Mouse (Mus musculus) ES-E14 (cell line): ENCODE measurements around the gene Cryzl1.

Experiments used
- CHD2 ChIP-seq: IDR thresholded peaks from 2 replicates; pipeline ENCODE4 v1.6.1; 2014; ENCODE audit warnings: mild to moderate bottlenecking, low read depth, low read length, inconsistent platforms
- HCFC1 ChIP-seq: IDR thresholded peaks from 2 replicates; pipeline ENCODE4 v1.6.1; 2012; ENCODE audit warnings: low read length, inconsistent platforms, borderline replicate concordance; ENCODE audit not compliant: insufficient read depth
- MAFK ChIP-seq: IDR thresholded peaks from 2 replicates; pipeline ENCODE4 v1.6.1; 2014; ENCODE audit warnings: mild to moderate bottlenecking, low read depth, low read length, inconsistent platforms; ENCODE audit not compliant: insufficient read depth
- ZC3H11A ChIP-seq: IDR thresholded peaks from 2 replicates; pipeline ENCODE4 v1.6.1; 2012; ENCODE audit warnings: low read depth, mild to moderate bottlenecking, inconsistent platforms, low read length, borderline replicate concordance
- ZNF384 ChIP-seq: IDR thresholded peaks from 2 replicates; pipeline ENCODE4 v1.6.1; 2012; ENCODE audit warnings: low read depth, low read length, inconsistent platforms

GRCm38 (mm10) chr16:91746101-91746950 is 17.6 kb upstream of the Cryzl1 start:
- TF ChIP-seq HCFC1 (no peak), CHD2 (no peak), MAFK (no peak), ZNF384 (no peak), ZC3H11A (no peak)
